Mouse (Mus musculus): Measurements from ENCODE around the gene Slamf6. TPM values are rescaled to one million over a fixed set of nuclear protein-coding genes. Genes with fewer than 3 reads are reported as not detected.
"Not testable (repeated sequence)": the region's sequence is repeated elsewhere in the genome, so short reads cannot be mapped to it uniquely, and the experiment has no call there.

Slamf6 gene
- polyA plus RNA-seq, 1 experiment from 2014 or later, result not detected

DNA sequence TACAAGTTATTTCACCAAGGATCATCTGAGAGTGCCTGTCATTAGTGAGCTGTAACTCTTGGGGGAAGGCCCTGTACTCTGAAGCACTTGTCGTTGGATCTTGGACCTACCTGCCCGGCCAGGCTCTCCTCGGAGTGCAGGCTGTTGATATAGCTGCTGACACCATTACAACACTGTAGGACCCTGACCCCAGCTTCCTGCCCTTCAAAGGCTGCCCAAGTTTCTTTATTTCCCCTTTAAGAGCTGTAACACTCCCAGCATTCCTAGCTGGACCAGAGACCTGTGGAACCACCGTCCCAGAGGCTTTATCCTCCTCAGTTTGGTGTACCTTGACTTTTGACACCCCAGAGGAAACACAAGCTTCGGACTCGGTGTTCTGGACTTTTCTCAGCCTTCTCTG lies 51.9 kb downstream of the Slamf6 start:
- Histone ChIP-seq H3K9ac (ENCODE audit: low read depth, low read length) (no peak overlapping the region), H3K27me3 (ENCODE audit: control insufficient read depth, insufficient read depth, low read length) (no peaks in the 10 kb centered on the region), H3K27ac (ENCODE audit: low read depth, low read length) (no peak overlapping the region), H3K9me3 (replicated peaks; ENCODE audit: control insufficient read depth, low read length) (no peaks in the 10 kb centered on the region), H3K36me3 (ENCODE audit: control insufficient read depth, insufficient read depth, low read length) (no peaks in the 10 kb centered on the region), H3K4me3 (ENCODE audit: low read depth, low read length) (no peak overlapping the region), H3K4me2 (no peak overlapping the region), H3K4me1 (ENCODE audit: control insufficient read depth, insufficient read depth, low read length) (no peaks in the 10 kb centered on the region)
- WGBS (ENCODE audit: insufficient replicate concordance), result 85% methylated on average over 6 of the region's 6 CpGs
- ATAC-seq (replicated peaks; ENCODE audit: insufficient number of reproducible peaks, low FRiP score, low TSS enrichment), result no peak

DNA sequence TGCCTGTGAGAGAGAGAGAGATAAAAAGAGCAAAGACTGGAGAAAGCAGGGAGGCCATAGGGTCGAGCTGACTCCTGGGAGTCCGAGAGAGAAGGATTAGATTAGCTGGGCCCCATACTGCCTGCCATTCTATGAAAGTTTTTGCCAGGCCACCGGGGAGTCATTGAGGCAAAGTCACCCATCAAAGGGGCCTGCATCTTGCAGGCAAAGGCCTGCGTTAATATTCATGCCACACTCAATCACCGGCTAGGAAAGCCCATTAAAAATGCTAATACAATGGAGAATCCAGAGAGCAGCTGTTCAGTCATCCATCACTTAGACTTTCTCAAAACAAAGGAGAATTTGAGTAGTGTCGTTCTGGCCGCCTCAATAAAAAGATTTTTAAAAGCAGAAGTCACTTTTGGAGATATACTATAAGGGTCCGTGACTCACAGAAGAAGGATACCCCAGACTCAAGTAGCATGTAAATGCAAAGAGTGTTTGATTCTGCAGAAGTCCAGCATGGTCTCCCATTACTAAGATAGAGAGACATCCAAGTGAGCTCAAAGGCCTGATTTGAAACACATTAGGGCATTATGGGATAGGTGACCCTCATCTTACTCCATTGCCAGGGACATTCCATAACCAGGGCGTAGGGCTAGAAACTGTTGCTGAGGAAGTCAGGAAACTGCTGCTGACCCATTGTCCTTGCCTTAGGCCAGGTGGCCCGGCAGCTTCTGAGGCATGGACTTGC lies 53.7 kb downstream of the Slamf6 start:
- Histone ChIP-seq H3K36me3 (ENCODE audit: control insufficient read depth, insufficient read depth, low read length) (no peaks in the 10 kb centered on the region), H3K9ac (ENCODE audit: low read depth, low read length) (no peak overlapping the region), H3K4me1 (ENCODE audit: control insufficient read depth, insufficient read depth, low read length) (no peaks in the 10 kb centered on the region), H3K27ac (ENCODE audit: low read depth, low read length) (no peak overlapping the region), H3K27me3 (ENCODE audit: control insufficient read depth, insufficient read depth, low read length) (no peaks in the 10 kb centered on the region), H3K9me3 (replicated peaks; ENCODE audit: control insufficient read depth, low read length) (no peaks in the 10 kb centered on the region), H3K4me2 (no peak overlapping the region), H3K4me3 (ENCODE audit: low read depth, low read length) (no peak overlapping the region)
- 62% methylated on average over 10 of the region's 10 CpGs for WGBS (ENCODE audit: insufficient replicate concordance)
- ATAC-seq (replicated peaks; ENCODE audit: insufficient number of reproducible peaks, low FRiP score, low TSS enrichment), result no peak

DNA sequence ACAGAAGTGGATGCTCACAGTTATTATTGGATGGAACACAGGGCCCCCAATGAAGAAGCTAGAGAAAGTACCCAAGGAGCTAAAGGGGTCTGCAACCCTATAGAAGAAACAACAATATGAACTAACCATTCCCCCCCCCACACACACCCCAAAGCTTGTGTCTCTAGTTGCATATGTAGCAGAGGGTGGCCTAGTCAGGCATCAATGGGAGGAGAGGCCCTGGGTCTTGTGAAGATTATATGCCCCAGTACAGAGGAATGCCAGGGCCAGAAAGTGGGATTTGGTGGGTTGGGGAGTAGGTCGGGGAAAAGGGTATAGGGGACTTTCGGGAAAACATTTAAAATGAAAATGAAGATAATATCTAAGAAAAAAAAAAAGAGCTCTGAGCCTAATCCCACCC lies 57.0 kb downstream of the Slamf6 start:
- not testable (repeated sequence) for H3K36me3 ChIP-seq (ENCODE audit: control insufficient read depth, insufficient read depth, low read length); H3K27me3 ChIP-seq (ENCODE audit: control insufficient read depth, insufficient read depth, low read length); H3K4me3 ChIP-seq (ENCODE audit: low read depth, low read length); H3K4me2 ChIP-seq; H3K9ac ChIP-seq (ENCODE audit: low read depth, low read length); H3K27ac ChIP-seq (ENCODE audit: low read depth, low read length); H3K4me1 ChIP-seq (ENCODE audit: control insufficient read depth, insufficient read depth, low read length); H3K9me3 ChIP-seq (replicated peaks; ENCODE audit: control insufficient read depth, low read length); ATAC-seq (replicated peaks; ENCODE audit: insufficient number of reproducible peaks, low FRiP score, low TSS enrichment)
- 88% methylated on average over 2 of the region's 2 CpGs for WGBS (ENCODE audit: insufficient replicate concordance)

DNA sequence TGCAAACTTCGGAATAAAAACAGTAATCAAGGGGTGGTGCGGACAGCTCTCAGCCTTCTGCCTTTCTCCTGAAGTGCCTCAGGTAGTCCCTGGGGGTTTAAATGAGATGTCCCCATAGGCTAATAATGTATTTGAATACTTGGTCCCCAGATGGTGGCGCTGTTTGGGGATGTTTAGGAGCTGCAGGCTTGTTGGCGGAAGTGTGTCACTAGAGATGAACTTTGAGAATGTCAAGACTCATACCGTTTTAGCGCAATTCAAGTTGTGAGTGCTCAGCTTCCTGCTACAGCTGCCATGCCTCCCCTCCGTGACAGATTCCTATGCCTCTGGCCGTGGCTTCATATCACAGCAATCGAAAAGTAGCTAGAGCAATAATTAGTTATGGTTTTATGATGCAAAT lies 58.1 kb downstream of the Slamf6 start:
- H3K27me3 ChIP-seq (ENCODE audit: control insufficient read depth, insufficient read depth, low read length), result no peaks in the 10 kb centered on the region
- no peaks in the 10 kb centered on the region for H3K4me1 ChIP-seq (ENCODE audit: control insufficient read depth, insufficient read depth, low read length)
- ATAC-seq (replicated peaks; ENCODE audit: insufficient number of reproducible peaks, low FRiP score, low TSS enrichment), result no peak
- 87% methylated on average over 9 of the region's 9 CpGs for WGBS (ENCODE audit: insufficient replicate concordance)
- no peak overlapping the region for H3K4me2 ChIP-seq
- no peak overlapping the region for H3K4me3 ChIP-seq (ENCODE audit: low read depth, low read length)
- H3K9ac ChIP-seq (ENCODE audit: low read depth, low read length), result no peak overlapping the region
- no peaks in the 10 kb centered on the region for H3K36me3 ChIP-seq (ENCODE audit: control insufficient read depth, insufficient read depth, low read length)
- H3K9me3 ChIP-seq (replicated peaks; ENCODE audit: control insufficient read depth, low read length), result no peaks in the 10 kb centered on the region
- H3K27ac ChIP-seq (ENCODE audit: low read depth, low read length), result no peak overlapping the region

DNA sequence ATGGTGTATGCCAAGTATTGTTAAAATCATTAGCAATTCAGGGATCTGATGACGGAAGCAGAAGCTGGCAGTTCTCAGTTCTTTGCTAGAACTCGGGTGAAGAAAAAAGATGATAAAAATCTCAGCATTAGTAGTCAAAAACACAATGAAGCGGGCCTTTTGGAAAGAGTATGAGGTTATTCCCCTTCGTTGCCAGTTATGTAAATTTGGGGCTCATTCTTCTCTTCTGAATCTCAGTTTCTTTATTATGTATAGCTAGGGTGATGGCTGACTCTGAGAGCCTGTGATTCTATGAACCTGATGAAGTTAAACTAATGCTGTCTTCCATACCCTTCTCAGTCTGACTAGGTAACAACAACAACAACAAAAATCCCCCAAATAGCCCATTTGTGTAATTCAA lies 58.5 kb downstream of the Slamf6 start:
- H3K27me3 ChIP-seq (ENCODE audit: control insufficient read depth, insufficient read depth, low read length), result no peaks in the 10 kb centered on the region
- H3K4me1 ChIP-seq (ENCODE audit: control insufficient read depth, insufficient read depth, low read length), result no peaks in the 10 kb centered on the region
- WGBS (ENCODE audit: insufficient replicate concordance), result 68% methylated on average over 4 of the region's 4 CpGs
- H3K4me2 ChIP-seq, result no peak overlapping the region
- H3K27ac ChIP-seq (ENCODE audit: low read depth, low read length), result no peak overlapping the region
- no peak for ATAC-seq (replicated peaks; ENCODE audit: insufficient number of reproducible peaks, low FRiP score, low TSS enrichment)
- no peak overlapping the region for H3K4me3 ChIP-seq (ENCODE audit: low read depth, low read length)
- no peaks in the 10 kb centered on the region for H3K9me3 ChIP-seq (replicated peaks; ENCODE audit: control insufficient read depth, low read length)
- no peaks in the 10 kb centered on the region for H3K36me3 ChIP-seq (ENCODE audit: control insufficient read depth, insufficient read depth, low read length)
- no peak overlapping the region for H3K9ac ChIP-seq (ENCODE audit: low read depth, low read length)

DNA sequence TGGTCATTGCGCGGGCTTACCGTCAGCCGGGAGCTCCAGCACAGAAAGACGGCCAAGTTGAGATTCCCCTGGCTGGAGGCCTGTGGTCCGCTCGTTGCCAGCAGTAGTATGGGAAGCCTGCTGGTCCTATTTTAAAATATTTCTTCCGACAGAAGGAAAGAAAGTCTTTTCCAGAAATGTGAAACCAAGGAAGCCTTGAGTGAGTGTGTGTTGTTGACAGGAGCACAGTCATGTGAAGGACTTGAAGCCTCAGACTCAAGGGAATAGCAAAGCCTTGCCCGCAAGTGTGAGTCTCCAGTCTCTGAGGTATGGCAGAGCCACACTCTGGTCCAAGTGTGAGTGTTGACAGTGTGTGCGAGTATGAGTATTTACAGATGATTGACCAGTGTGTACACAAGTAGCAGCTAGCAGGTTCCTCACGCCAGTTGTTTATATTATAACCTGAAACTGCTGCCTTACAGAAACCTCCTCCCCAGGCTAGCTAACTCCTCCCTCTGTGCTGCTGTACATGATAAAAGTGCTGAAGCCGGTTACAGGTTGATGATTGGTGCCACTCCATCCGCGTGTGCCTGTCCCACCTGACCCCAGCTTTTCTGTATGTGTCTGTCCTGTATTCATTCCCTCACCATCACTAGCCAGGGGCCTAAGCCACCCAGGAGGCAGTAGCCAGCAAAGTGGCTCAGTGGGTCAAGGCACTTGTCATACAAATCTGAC lies 59.7 kb downstream of the Slamf6 start:
- H3K4me1 ChIP-seq (ENCODE audit: control insufficient read depth, insufficient read depth, low read length), result no peaks in the 10 kb centered on the region
- H3K27me3 ChIP-seq (ENCODE audit: control insufficient read depth, insufficient read depth, low read length), result no peaks in the 10 kb centered on the region
- no peak for ATAC-seq (replicated peaks; ENCODE audit: insufficient number of reproducible peaks, low FRiP score, low TSS enrichment)
- H3K36me3 ChIP-seq (ENCODE audit: control insufficient read depth, insufficient read depth, low read length), result no peaks in the 10 kb centered on the region
- H3K9ac ChIP-seq (ENCODE audit: low read depth, low read length), result no peak overlapping the region
- no peaks in the 10 kb centered on the region for H3K9me3 ChIP-seq (replicated peaks; ENCODE audit: control insufficient read depth, low read length)
- no peak overlapping the region for H3K4me3 ChIP-seq (ENCODE audit: low read depth, low read length)
- WGBS (ENCODE audit: insufficient replicate concordance), result 86% methylated on average over 14 of the region's 14 CpGs
- H3K27ac ChIP-seq (ENCODE audit: low read depth, low read length), result no peak overlapping the region
- no peak overlapping the region for H3K4me2 ChIP-seq

DNA sequence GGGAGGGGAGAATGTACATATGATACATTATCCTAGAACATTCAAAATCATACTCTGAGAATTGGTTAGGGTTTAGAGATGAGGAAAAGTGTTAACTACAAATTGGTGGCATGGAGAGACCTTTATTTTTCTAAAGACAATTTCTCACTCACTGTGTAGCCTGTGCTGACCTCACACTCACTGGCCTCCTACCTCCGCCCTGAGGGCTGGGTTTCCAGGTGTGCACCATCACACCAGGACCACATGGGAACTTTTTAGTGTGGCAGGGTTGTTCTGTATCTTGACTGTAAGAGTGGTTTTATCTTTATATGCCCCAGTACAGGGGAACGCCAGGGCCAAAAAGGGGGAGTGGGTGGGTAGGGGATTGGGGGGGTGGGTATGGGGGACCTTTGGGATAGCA lies 60.6 kb downstream of the Slamf6 start:
- H3K27ac ChIP-seq (ENCODE audit: low read depth, low read length), result no peak overlapping the region
- H3K9me3 ChIP-seq (replicated peaks; ENCODE audit: control insufficient read depth, low read length), result no peaks in the 10 kb centered on the region
- no peaks in the 10 kb centered on the region for H3K4me1 ChIP-seq (ENCODE audit: control insufficient read depth, insufficient read depth, low read length)
- ATAC-seq (replicated peaks; ENCODE audit: insufficient number of reproducible peaks, low FRiP score, low TSS enrichment), result no peak
- H3K36me3 ChIP-seq (ENCODE audit: control insufficient read depth, insufficient read depth, low read length), result no peaks in the 10 kb centered on the region
- no peak overlapping the region for H3K4me2 ChIP-seq
- H3K4me3 ChIP-seq (ENCODE audit: low read depth, low read length), result no peak overlapping the region
- H3K27me3 ChIP-seq (ENCODE audit: control insufficient read depth, insufficient read depth, low read length), result no peaks in the 10 kb centered on the region
- H3K9ac ChIP-seq (ENCODE audit: low read depth, low read length), result no peak overlapping the region
- 83% methylated on average over 2 of the region's 2 CpGs for WGBS (ENCODE audit: insufficient replicate concordance)

DNA sequence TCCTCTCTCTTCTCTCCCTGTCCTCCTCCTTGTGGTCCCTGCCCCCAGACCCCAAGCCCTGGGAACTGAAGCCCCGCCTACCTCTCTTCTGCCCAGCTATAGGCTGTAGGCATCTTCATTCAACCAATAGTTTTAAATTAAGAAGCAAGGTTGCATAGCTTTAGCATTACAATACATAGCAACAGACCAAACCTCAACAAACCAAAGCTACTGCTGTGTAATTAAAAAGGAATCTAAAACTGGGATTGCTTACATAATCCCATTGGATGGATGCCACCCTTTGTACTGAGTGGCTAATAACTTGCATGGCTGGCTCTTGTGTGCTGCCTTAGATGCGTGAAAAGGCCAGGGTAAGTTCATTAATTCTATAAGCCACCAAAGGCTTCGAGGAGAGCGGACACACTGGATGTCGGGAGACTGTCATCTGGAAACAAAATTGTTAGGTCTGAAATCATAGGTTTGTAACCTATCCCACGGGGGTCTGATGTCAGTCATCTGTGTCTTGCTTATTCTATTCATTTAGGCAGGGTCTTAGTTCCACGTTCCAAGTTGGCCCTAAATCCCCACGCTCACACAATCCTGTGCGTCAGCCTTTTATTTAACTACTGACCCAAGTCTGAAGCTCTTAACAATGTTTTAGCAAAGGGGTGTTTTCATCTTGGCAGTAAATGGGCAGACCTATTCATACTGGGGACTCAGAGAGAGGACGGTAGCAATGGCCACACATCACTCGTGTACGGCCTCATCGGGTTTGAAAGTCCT lies 62.8 kb downstream of the Slamf6 start:
- H3K4me2 ChIP-seq, result no peak overlapping the region
- no peak overlapping the region for H3K9ac ChIP-seq (ENCODE audit: low read depth, low read length)
- H3K27ac ChIP-seq (ENCODE audit: low read depth, low read length), result no peak overlapping the region
- no peaks in the 10 kb centered on the region for H3K9me3 ChIP-seq (replicated peaks; ENCODE audit: control insufficient read depth, low read length)
- ATAC-seq (replicated peaks; ENCODE audit: insufficient number of reproducible peaks, low FRiP score, low TSS enrichment), result no peak
- H3K4me1 ChIP-seq (ENCODE audit: control insufficient read depth, insufficient read depth, low read length), result no peaks in the 10 kb centered on the region
- WGBS (ENCODE audit: insufficient replicate concordance), result 88% methylated on average over 13 of the region's 13 CpGs
- H3K4me3 ChIP-seq (ENCODE audit: low read depth, low read length), result no peak overlapping the region
- no peaks in the 10 kb centered on the region for H3K36me3 ChIP-seq (ENCODE audit: control insufficient read depth, insufficient read depth, low read length)
- H3K27me3 ChIP-seq (ENCODE audit: control insufficient read depth, insufficient read depth, low read length), result no peaks in the 10 kb centered on the region

Measured in heart, embryonic 11.5 days (tissue).